Mouse (Mus musculus): ENCODE measurements at regions not wholly inside any gene's neighbourhood (a gene's known extent, or its start where the extent isn't known, plus 50 kb on each side); places are given as distances from the start of the nearest gene placed in this dataset.
A peak's percentile ranks its signal among the peaks of the same experiment; 100 is the strongest.

DNA sequence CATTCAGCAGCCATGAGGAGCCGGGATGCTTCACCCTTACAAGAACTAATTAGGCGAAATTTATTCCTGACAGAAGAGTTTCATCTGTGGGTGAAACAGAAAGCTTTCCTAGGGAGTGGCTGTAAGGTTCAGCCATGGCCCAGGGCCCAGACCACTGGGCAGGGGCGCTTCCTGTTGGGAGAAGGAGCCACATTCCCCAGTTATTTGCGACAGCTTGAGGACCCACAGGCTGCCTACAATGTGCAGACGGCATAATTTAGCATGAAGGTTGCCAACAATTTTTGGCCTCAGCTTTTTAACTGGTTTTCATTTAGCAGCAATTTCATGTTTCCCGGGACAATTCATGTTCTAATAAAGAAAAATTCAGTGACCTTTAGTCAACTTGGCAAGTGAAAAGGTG lies 106.7 kb upstream of the Spag17 start:
- DNase-seq (ENCODE audit: low spot score) (peak; percentile 7), ATAC-seq (no peak)
- 56% methylated on average over 6 of the region's 6 CpGs for WGBS

DNA sequence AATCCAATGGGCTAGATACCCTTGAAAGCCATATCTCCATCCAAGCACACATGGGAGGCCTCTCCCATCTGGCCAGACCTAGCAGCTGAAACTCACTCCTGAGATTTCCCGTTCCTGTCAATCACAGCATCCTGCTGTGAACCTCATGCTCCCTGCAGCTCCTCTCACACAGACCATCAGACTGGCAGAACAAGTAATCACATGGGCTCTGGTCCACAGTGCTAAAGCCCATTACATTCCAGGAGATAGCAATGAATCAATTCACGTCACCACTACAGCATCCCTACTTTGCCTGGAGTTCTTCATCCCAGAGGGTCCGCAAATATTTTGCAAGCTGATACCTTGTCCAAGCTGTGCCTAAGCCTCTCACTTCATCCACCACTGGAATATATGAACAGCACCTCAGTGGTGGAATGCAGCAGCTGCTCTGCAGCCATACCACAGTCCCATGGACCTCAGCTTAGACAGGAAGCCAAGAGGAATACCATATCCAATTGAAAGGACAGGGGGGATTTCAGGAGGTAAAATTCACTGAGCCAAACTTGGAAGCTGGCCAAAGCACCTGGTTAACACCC lies 99.2 kb upstream of the Spag17 start:
- H3K4me3 ChIP-seq (ENCODE audit: low read length): no peak overlapping the region
- H3K9me3 ChIP-seq (ENCODE audit: low read length): no peaks in the 10 kb centered on the region
- no peak overlapping the region for H3K27ac ChIP-seq
- H3K4me1 ChIP-seq (ENCODE audit: insufficient read depth, low read length): no peaks in the 10 kb centered on the region
- DNase-seq (ENCODE audit: low spot score) (no peak), ATAC-seq (no peak)
- WGBS: 69% methylated on average over 3 of the region's 3 CpGs
- H3K4me2 ChIP-seq (ENCODE audit: low read depth, low read length): no peak overlapping the region
- H3K9ac ChIP-seq (replicated peaks; ENCODE audit: low read length): no peak overlapping the region
- no peak for TF ChIP-seq CTCF (IDR thresholded peaks at IDR 0.05; ENCODE audit: low read depth)
- no peaks in the 10 kb centered on the region for H3K27me3 ChIP-seq (ENCODE audit: insufficient read depth, low read length)
- no peaks in the 10 kb centered on the region for H3K36me3 ChIP-seq (ENCODE audit: insufficient read depth, low read length)

More for the DNA sequence above, 106.7 kb upstream of the Spag17 start:
- Histone ChIP-seq H3K4me1 (ENCODE audit: insufficient read depth, low read length) (no peaks in the 10 kb centered on the region), H3K27ac (no peak overlapping the region), H3K4me3 (ENCODE audit: low read length) (no peak overlapping the region), H3K27me3 (ENCODE audit: insufficient read depth, low read length) (no peaks in the 10 kb centered on the region), H3K4me2 (ENCODE audit: low read depth, low read length) (no peak overlapping the region), H3K9me3 (ENCODE audit: low read length) (no peaks in the 10 kb centered on the region), H3K9ac (replicated peaks; ENCODE audit: low read length) (no peak overlapping the region), H3K36me3 (ENCODE audit: insufficient read depth, low read length) (no peaks in the 10 kb centered on the region)
- TF ChIP-seq CTCF (IDR thresholded peaks at IDR 0.05; ENCODE audit: low read depth): no peak

DNA sequence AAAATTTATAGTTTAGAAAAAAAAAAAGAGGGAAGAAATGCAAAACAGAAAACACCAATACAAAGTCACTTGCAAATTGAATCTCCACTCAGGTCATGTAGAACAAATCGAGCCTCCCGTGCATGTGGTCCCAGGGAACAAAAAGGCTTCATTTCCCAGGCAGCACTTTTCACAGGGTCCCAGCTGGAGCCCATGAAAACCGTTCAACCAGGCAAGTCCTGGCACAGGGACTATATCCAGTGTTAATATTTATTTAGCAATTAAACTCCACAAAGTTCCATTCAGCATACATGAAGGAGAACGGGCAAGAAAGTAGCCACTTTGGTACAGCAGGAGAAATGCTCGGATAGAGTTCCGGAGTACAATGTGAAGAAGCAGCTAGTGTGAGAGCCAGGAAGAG lies 93.9 kb upstream of the Spag17 start:
- H3K9me3 ChIP-seq (ENCODE audit: low read length): no peaks in the 10 kb centered on the region
- no peak overlapping the region for H3K9ac ChIP-seq (replicated peaks; ENCODE audit: low read length)
- H3K27ac ChIP-seq: no peak overlapping the region
- H3K4me2 ChIP-seq (ENCODE audit: low read depth, low read length): no peak overlapping the region
- H3K4me1 ChIP-seq (ENCODE audit: insufficient read depth, low read length): no peaks in the 10 kb centered on the region
- no peaks in the 10 kb centered on the region for H3K27me3 ChIP-seq (ENCODE audit: insufficient read depth, low read length)
- ATAC-seq: no peak
- no peak for TF ChIP-seq CTCF (IDR thresholded peaks at IDR 0.05; ENCODE audit: low read depth)
- 34% methylated on average over 6 of the region's 6 CpGs for WGBS
- no peaks in the 10 kb centered on the region for H3K36me3 ChIP-seq (ENCODE audit: insufficient read depth, low read length)
- no peak overlapping the region for H3K4me3 ChIP-seq (ENCODE audit: low read length)
- DNase-seq (ENCODE audit: low spot score): peak; percentile 9

DNA sequence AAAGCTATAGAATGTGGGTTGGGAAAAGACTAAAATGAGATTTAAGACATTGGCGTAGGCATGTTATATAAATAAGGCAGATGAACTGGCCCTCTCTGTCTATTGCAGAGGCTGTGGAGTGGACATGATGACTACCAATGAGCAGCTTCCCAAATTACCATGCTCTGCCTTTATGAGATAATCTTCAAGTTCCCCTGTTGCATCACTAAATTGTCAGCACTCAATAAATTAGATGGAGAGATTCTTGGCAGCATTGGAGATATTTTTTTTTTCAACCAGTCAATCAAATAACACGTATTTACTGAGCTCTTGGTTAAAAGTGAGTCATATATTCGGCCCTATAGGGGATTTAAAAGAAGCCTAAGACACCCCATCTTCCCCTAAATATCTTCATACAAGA lies 91.6 kb upstream of the Spag17 start:
- DNase-seq (ENCODE audit: low spot score) (no peak), ATAC-seq (no peak)
- 88% methylated on average over 3 of the region's 3 CpGs for WGBS
- no peak overlapping the region for H3K4me3 ChIP-seq (ENCODE audit: low read length)
- H3K9ac ChIP-seq (replicated peaks; ENCODE audit: low read length): no peak overlapping the region
- no peak overlapping the region for H3K27ac ChIP-seq
- no peaks in the 10 kb centered on the region for H3K4me1 ChIP-seq (ENCODE audit: insufficient read depth, low read length)
- H3K4me2 ChIP-seq (ENCODE audit: low read depth, low read length): no peak overlapping the region
- H3K27me3 ChIP-seq (ENCODE audit: insufficient read depth, low read length): no peaks in the 10 kb centered on the region
- H3K36me3 ChIP-seq (ENCODE audit: insufficient read depth, low read length): no peaks in the 10 kb centered on the region
- no peak for TF ChIP-seq CTCF (IDR thresholded peaks at IDR 0.05; ENCODE audit: low read depth)
- no peaks in the 10 kb centered on the region for H3K9me3 ChIP-seq (ENCODE audit: low read length)

DNA sequence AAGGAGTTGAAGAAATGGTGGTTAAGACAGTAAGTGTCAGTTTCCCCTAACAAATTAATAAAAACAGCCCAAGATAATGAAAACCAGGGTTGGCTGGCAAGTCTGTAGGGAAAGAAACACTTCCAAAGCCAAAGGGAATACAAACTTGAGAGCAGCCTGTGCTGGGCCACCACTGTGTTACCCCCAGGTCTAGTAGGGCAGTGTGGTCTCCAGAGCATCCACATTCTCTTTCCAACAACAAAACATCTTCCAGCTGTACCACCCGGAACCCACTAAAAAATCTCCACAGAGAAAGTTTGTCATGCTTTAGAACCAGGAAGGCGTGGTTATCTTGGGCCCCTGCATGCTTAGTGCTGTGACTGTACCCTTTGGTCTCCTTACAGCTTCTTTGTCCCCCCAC lies 89.4 kb upstream of the Spag17 start:
- Histone ChIP-seq H3K27me3 (ENCODE audit: insufficient read depth, low read length) (no peaks in the 10 kb centered on the region), H3K27ac (no peak overlapping the region), H3K9ac (replicated peaks; ENCODE audit: low read length) (no peak overlapping the region), H3K36me3 (ENCODE audit: insufficient read depth, low read length) (no peaks in the 10 kb centered on the region), H3K4me2 (ENCODE audit: low read depth, low read length) (no peak overlapping the region), H3K9me3 (ENCODE audit: low read length) (no peaks in the 10 kb centered on the region), H3K4me1 (ENCODE audit: insufficient read depth, low read length) (no peaks in the 10 kb centered on the region), H3K4me3 (ENCODE audit: low read length) (no peak overlapping the region)
- no peak for ATAC-seq
- no peak for DNase-seq (ENCODE audit: low spot score)
- 76% methylated on average over 2 of the region's 2 CpGs for WGBS
- TF ChIP-seq CTCF (IDR thresholded peaks at IDR 0.05; ENCODE audit: low read depth): no peak

DNA sequence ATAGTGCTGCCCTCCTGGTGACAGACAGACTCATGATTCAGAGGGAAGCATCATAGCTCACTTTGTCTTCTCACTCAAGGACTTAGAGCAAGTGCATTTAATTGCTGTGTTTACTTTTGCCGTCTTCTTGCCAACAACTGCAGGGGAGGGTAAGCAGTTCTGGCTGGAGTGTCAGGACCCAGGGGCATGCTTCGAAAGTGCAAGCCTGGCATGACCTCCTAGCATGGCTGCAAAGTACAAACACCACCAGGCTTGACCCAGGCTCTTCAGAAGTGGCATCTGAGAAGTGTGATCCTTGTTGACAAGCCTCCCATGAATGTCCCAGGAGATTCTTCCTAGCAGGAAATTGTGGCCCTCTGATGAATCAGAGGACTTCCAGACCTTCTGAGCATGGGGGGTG lies 87.4 kb upstream of the Spag17 start:
- Histone ChIP-seq H3K9me3 (ENCODE audit: low read length) (no peaks in the 10 kb centered on the region), H3K27me3 (ENCODE audit: insufficient read depth, low read length) (no peaks in the 10 kb centered on the region), H3K4me1 (ENCODE audit: insufficient read depth, low read length) (no peaks in the 10 kb centered on the region), H3K36me3 (ENCODE audit: insufficient read depth, low read length) (no peaks in the 10 kb centered on the region), H3K4me3 (ENCODE audit: low read length) (no peak overlapping the region), H3K4me2 (ENCODE audit: low read depth, low read length) (no peak overlapping the region), H3K9ac (replicated peaks; ENCODE audit: low read length) (no peak overlapping the region), H3K27ac (no peak overlapping the region)
- DNase-seq (ENCODE audit: low spot score): no peak
- 78% methylated on average over 2 of the region's 2 CpGs for whole genome bisulfite sequencing
- no peak for TF ChIP-seq CTCF (IDR thresholded peaks at IDR 0.05; ENCODE audit: low read depth)
- no peak for ATAC-seq

DNA sequence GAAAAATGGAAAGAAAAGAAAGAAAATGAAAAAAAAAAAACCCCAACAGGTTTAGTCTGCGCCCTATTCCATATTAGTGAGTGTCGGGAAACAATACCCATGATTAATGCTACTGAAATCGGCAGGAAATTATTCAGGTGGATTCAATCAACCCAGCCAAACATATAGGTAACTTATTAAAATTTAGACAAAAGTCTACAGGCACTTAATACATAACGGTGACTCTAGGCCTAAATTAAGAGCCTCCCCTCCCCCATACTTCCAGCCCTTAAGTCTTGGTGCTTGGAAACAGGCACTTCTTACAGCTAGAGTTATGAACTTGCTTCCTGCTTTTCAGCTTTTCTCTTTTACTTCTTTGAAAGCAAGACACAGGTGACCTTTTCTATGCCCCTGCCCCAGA lies 74.7 kb upstream of the Spag17 start:
- no peak overlapping the region for H3K27ac ChIP-seq
- H3K4me2 ChIP-seq (ENCODE audit: low read depth, low read length): no peak overlapping the region
- no peak for TF ChIP-seq CTCF (IDR thresholded peaks at IDR 0.05; ENCODE audit: low read depth)
- no peaks in the 10 kb centered on the region for H3K27me3 ChIP-seq (ENCODE audit: insufficient read depth, low read length)
- H3K4me1 ChIP-seq (ENCODE audit: insufficient read depth, low read length): no peaks in the 10 kb centered on the region
- DNase-seq (ENCODE audit: low spot score) (no peak), ATAC-seq (no peak)
- H3K9ac ChIP-seq (replicated peaks; ENCODE audit: low read length): no peak overlapping the region
- no peaks in the 10 kb centered on the region for H3K9me3 ChIP-seq (ENCODE audit: low read length)
- H3K36me3 ChIP-seq (ENCODE audit: insufficient read depth, low read length): no peaks in the 10 kb centered on the region
- WGBS: 79% methylated on average over 4 of the region's 4 CpGs
- no peak overlapping the region for H3K4me3 ChIP-seq (ENCODE audit: low read length)
